Mouse (Mus musculus) stomach, embryonic 16.5 days (tissue): ENCODE measurements at regions not wholly inside any gene's neighbourhood (a gene's known extent, or its start where the extent isn't known, plus 50 kb on each side); places are given as distances from the start of the nearest gene placed in this dataset.

Experiments used
- ATAC-seq: fragments of 200-750 bp; cut with Nextera tagmentation; 2 replicates; pipeline ENCODE4 v1.8.0; 2017; ENCODE audit warnings: moderate number of reproducible peaks, moderate TSS enrichment; ENCODE audit not compliant: insufficient read depth, low FRiP score
- H3K27ac ChIP-seq: fragments of 300-500 bp; sonication (generic); 2 replicates; pipeline ENCODE4 v1.5.1; 2014; ENCODE audit warnings: low read length
- H3K27me3 ChIP-seq: fragments of 300-500 bp; sonication (generic); 2 replicates; pipeline ENCODE4 v1.6.1; 2014; ENCODE audit warnings: low read length, control low read depth, mixed read lengths; ENCODE audit not compliant: control insufficient read depth, insufficient read depth
- H3K36me3 ChIP-seq: fragments of 300-500 bp; sonication (generic); 2 replicates; pipeline ENCODE4 v1.6.1; 2014; ENCODE audit warnings: low read length; ENCODE audit not compliant: control insufficient read depth, insufficient read depth
- H3K4me1 ChIP-seq: fragments of 300-500 bp; sonication (generic); 2 replicates; pipeline ENCODE4 v1.6.1; 2014; ENCODE audit warnings: low read length, control low read depth, mixed read lengths; ENCODE audit not compliant: control insufficient read depth, insufficient read depth
- H3K4me2 ChIP-seq: fragments of 300-500 bp; sonication (generic); 2 replicates; pipeline ENCODE4 v1.6.1; 2014; ENCODE audit warnings: low read depth, low read length, mixed read lengths
- H3K4me3 ChIP-seq: fragments of 300-500 bp; sonication (generic); replicated peaks from 2 replicates; pipeline ENCODE4 v1.5.1; 2014; ENCODE audit warnings: mild to moderate bottlenecking, low read length
- H3K9ac ChIP-seq: fragments of 300-500 bp; sonication (generic); 2 replicates; pipeline ENCODE4 v1.6.1; 2014; ENCODE audit warnings: low read length
- H3K9me3 ChIP-seq: fragments of 300-500 bp; sonication (generic); replicated peaks from 2 replicates; pipeline ENCODE4 v1.6.1; 2016; ENCODE audit warnings: low read length, control low read depth; ENCODE audit not compliant: control insufficient read depth
- WGBS: fragments of 180-500 bp; shearing (Covaris S2); extraction: QIAGEN DNeasy Blood & Tissue Kit; methylation state at CpG from one replicate; pipeline ENCODE4 v1.1.7; 2014; 5-methylcytosine and 5-hydroxymethylcytosine counted together

- ATAC-seq: no peak
- Histone ChIP-seq H3K4me1 (no peaks in the 10 kb centered on the region), H3K27ac (no peak overlapping the region), H3K9me3 (no peaks in the 10 kb centered on the region), H3K9ac (no peak overlapping the region), H3K4me2 (no peak overlapping the region), H3K4me3 (no peak overlapping the region), H3K36me3 (no peaks in the 10 kb centered on the region), H3K27me3 (no peaks in the 10 kb centered on the region)
- whole genome bisulfite sequencing: 78% methylated on average over 6 of the region's 6 CpGs
These were observed 116.6 kb upstream of the Zdhhc25 start for GRCm38 (mm10) chr15:88483471-88483870.

- ATAC-seq: no peak
These were observed 110.4 kb upstream of the Zdhhc25 start for GRCm38 (mm10) chr15:88489715-88490114.

GRCm38 (mm10) chr15:88490316-88491090 is 109.6 kb upstream of the Zdhhc25 start:
- ATAC-seq: no peak

More at GRCm38 (mm10) chr15:88489715-88490114, 110.4 kb upstream of the Zdhhc25 start:
- H3K27me3 ChIP-seq: no peaks in the 10 kb centered on the region
- H3K4me1 ChIP-seq: no peaks in the 10 kb centered on the region
- no peak overlapping the region for H3K4me2 ChIP-seq
- no peak overlapping the region for H3K27ac ChIP-seq
- WGBS: 89% methylated on average over 7 of the region's 7 CpGs
- H3K9ac ChIP-seq: no peak overlapping the region
- H3K4me3 ChIP-seq: no peak overlapping the region
- H3K36me3 ChIP-seq: no peaks in the 10 kb centered on the region
- no peaks in the 10 kb centered on the region for H3K9me3 ChIP-seq

GRCm38 (mm10) chr15:88491091-88491366 is 109.1 kb upstream of the Zdhhc25 start:
- H3K4me3 ChIP-seq: no peak overlapping the region
- H3K9me3 ChIP-seq: no peaks in the 10 kb centered on the region
- no peak for ATAC-seq
- no peaks in the 10 kb centered on the region for H3K27me3 ChIP-seq
- WGBS: 62% methylated on average over 5 of the region's 5 CpGs
- H3K36me3 ChIP-seq: no peaks in the 10 kb centered on the region
- H3K4me2 ChIP-seq: no peak overlapping the region
- no peak overlapping the region for H3K27ac ChIP-seq
- H3K4me1 ChIP-seq: no peaks in the 10 kb centered on the region
- H3K9ac ChIP-seq: no peak overlapping the region

More at GRCm38 (mm10) chr15:88490316-88491090, 109.6 kb upstream of the Zdhhc25 start:
- Histone ChIP-seq H3K4me1 (no peaks in the 10 kb centered on the region), H3K9ac (no peak overlapping the region), H3K27me3 (no peaks in the 10 kb centered on the region), H3K4me2 (no peak overlapping the region), H3K9me3 (no peaks in the 10 kb centered on the region), H3K27ac (no peak overlapping the region), H3K36me3 (no peaks in the 10 kb centered on the region), H3K4me3 (no peak overlapping the region)
- 64% methylated on average over 12 of the region's 12 CpGs for WGBS

- ATAC-seq: no peak
- Histone ChIP-seq H3K36me3 (no peaks in the 10 kb centered on the region), H3K9ac (no peak overlapping the region), H3K4me1 (no peaks in the 10 kb centered on the region), H3K27me3 (no peaks in the 10 kb centered on the region), H3K9me3 (no peaks in the 10 kb centered on the region), H3K4me2 (no peak overlapping the region), H3K27ac (no peak overlapping the region), H3K4me3 (no peak overlapping the region)
- 77% methylated on average over 7 of the region's 7 CpGs for WGBS
These were observed 102.1 kb upstream of the Zdhhc25 start for GRCm38 (mm10) chr15:88497957-88498356.

- Histone ChIP-seq H3K9ac (no peak overlapping the region), H3K4me1 (no peaks in the 10 kb centered on the region), H3K27ac (no peak overlapping the region), H3K4me3 (no peak overlapping the region), H3K27me3 (no peaks in the 10 kb centered on the region), H3K4me2 (no peak overlapping the region), H3K9me3 (no peaks in the 10 kb centered on the region), H3K36me3 (no peaks in the 10 kb centered on the region)
- WGBS: 79% methylated on average over 2 of the region's 2 CpGs
- ATAC-seq: no peak
These were observed 97.8 kb upstream of the Zdhhc25 start for GRCm38 (mm10) chr15:88502311-88502710.

- Histone ChIP-seq H3K27me3 (no peaks in the 10 kb centered on the region), H3K36me3 (no peaks in the 10 kb centered on the region), H3K4me2 (no peak overlapping the region), H3K9ac (no peak overlapping the region), H3K27ac (no peak overlapping the region), H3K4me1 (no peaks in the 10 kb centered on the region), H3K4me3 (no peak overlapping the region), H3K9me3 (no peaks in the 10 kb centered on the region)
- WGBS: 73% methylated on average over 7 of the region's 7 CpGs
- ATAC-seq: no peak
These were observed 96.2 kb upstream of the Zdhhc25 start for GRCm38 (mm10) chr15:88503896-88504295.

GRCm38 (mm10) chr15:88505491-88506119 is 94.5 kb upstream of the Zdhhc25 start:
- Histone ChIP-seq H3K4me3 (no peak overlapping the region), H3K4me1 (no peaks in the 10 kb centered on the region), H3K36me3 (no peaks in the 10 kb centered on the region), H3K9ac (no peak overlapping the region), H3K9me3 (no peaks in the 10 kb centered on the region), H3K27ac (no peak overlapping the region), H3K27me3 (no peaks in the 10 kb centered on the region), H3K4me2 (no peak overlapping the region)
- no peak for ATAC-seq
- 80% methylated on average over 13 of the region's 13 CpGs for WGBS

- Histone ChIP-seq H3K9ac (no peak overlapping the region), H3K27ac (no peak overlapping the region), H3K36me3 (no peaks in the 10 kb centered on the region), H3K4me2 (no peak overlapping the region), H3K4me3 (no peak overlapping the region), H3K27me3 (no peaks in the 10 kb centered on the region), H3K4me1 (no peaks in the 10 kb centered on the region), H3K9me3 (no peaks in the 10 kb centered on the region)
- WGBS: 62% methylated on average over 2 of the region's 2 CpGs
- no peak for ATAC-seq
These were observed 92.2 kb upstream of the Zdhhc25 start for GRCm38 (mm10) chr15:88507886-88508285.
